Mouse (Mus musculus) ES-E14 (cell line): ENCODE measurements around the gene Cdk7.
"Not testable (repeated sequence)": the region's sequence is repeated elsewhere in the genome, so short reads cannot be mapped to it uniquely, and the experiment has no call there.

Experiments used
- CHD2 ChIP-seq: IDR thresholded peaks from 2 replicates; pipeline ENCODE4 v1.6.1; 2014; ENCODE audit warnings: mild to moderate bottlenecking, low read depth, low read length, inconsistent platforms
- HCFC1 ChIP-seq: IDR thresholded peaks from 2 replicates; pipeline ENCODE4 v1.6.1; 2012; ENCODE audit warnings: low read length, inconsistent platforms, borderline replicate concordance; ENCODE audit not compliant: insufficient read depth
- ZC3H11A ChIP-seq: IDR thresholded peaks from 2 replicates; pipeline ENCODE4 v1.6.1; 2012; ENCODE audit warnings: low read depth, mild to moderate bottlenecking, inconsistent platforms, low read length, borderline replicate concordance
- ZNF384 ChIP-seq: IDR thresholded peaks from 2 replicates; pipeline ENCODE4 v1.6.1; 2012; ENCODE audit warnings: low read depth, low read length, inconsistent platforms

DNA sequence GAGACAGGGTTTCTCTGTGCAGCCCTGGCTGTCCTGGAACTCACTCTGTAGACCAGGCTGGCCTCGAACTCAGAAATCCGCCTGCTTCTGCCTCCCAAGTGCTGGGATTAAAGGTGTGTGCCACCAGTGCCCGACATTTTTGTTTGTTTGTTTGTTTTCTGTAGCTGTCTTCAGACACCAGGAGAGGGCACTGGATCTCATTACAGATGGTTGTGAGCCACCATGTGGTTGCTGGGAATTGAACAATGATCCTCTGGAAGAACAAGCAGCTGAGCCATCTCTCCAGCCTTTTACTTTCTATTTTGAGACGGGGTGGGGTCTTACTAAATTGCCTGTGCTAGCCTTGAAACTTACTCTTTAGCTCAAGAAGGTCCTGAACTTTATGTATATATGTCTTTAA, 2.2 kb downstream of the Cdk7 start:
- not testable (repeated sequence) for TF ChIP-seq HCFC1, CHD2, ZC3H11A, ZNF384
